Mouse (Mus musculus) bone marrow, adult 2 months (tissue): ENCODE data around the gene Usp49.

Experiments used
- CTCF ChIP-seq: fragments of 200-500 bp; IDR thresholded peaks from 2 replicates; pipeline ENCODE4 v1.5.1; 2011; ENCODE audit warnings: low read length, control low read depth; ENCODE audit not compliant: control insufficient read depth, insufficient read depth
- POLR2A ChIP-seq: fragments of 200-500 bp; IDR thresholded peaks from 2 replicates; pipeline ENCODE4 v1.6.1; 2011; ENCODE audit warnings: low read depth, mild to moderate bottlenecking, control low read depth, low read length, borderline replicate concordance; ENCODE audit not compliant: control insufficient read depth

- TF ChIP-seq CTCF (0 out of 2 replicates have a peak, but pooled peaks have one; percentile 6), POLR2A (no peak)
Measured at GRCm38 (mm10) chr17:47730633-47731575, 100.4 kb downstream of the Usp49 start.
